Mouse (Mus musculus) layer of hippocampus, adult 18-20 months (tissue): ENCODE measurements at regions not wholly inside any gene's neighbourhood (a gene's known extent, or its start where the extent isn't known, plus 50 kb on each side); places are given as distances from the start of the nearest gene placed in this dataset.

ENCODE experiments used
- DNase-seq, 2 experiments: peaks; one replicate each; pipeline ENCODE4 v3.0.0; 2022; ENCODE audit warnings: low spot score in 2 of 2

DNA sequence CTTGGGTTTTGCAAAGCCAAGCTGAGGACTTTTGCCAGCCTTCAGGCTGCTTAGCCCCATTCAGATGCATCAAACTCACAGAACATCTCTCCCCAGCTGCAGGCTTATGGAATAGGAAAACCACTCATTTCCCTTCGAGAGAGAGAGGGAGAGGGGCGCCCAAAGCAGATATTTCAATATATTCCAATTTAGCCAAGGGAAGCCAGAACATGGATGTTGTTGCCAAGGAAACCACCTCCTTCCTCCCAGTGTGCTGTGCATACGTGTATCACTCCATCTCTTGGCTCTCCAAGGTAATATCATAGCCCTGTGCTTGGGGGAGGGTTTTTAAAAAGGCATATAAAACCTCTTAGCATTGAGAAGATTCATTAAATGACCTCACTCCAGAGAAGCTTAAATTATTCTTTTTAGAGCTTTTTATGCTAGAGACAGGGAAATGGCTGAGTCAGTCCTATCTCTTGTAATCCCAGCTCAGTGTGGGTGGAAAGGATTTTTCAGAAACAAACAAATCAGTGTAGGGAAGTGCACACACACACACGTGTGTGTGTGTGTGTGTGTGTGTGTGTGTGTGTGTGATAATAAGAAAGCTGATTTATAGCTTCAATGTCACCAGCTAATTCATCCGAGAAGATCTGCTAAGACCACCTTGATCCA lies 245.1 kb downstream of the Rps24 start:
- peak in 1 of 2 experiments; percentile 37 for DNase-seq

- no peak for DNase-seq
Measured at GRCm38 (mm10) chr14:24733326-24733725, 246.4 kb downstream of the Rps24 start.

- DNase-seq: peak in 1 of 2 experiments; percentile 44
Measured at GRCm38 (mm10) chr14:24738869-24739268, 251.9 kb downstream of the Rps24 start.

DNA sequence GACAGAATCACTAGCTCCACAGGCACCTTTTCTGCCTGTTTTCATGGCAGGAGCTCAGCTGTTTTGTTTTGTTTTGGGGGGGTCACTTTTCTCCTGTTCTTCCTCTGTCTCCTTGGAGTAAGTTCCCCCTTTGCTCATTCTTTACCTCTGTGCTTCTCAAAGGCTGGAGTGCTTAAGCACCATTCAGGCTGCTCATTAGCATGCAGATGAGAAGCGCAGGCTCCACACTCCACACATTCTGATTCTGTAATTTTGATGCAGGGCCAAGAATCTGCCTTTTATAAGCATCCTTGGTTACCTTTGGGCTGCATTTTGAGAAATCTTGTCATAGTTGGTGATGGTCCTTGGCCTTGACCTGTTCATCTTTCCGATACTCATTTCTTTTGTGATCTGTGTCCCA lies 257.5 kb downstream of the Rps24 start:
- DNase-seq: no peak

- DNase-seq: no peak
Measured at GRCm38 (mm10) chr14:24745730-24746129, 258.8 kb downstream of the Rps24 start.

- DNase-seq: no peak
Measured at GRCm38 (mm10) chr14:24747471-24747795, 260.5 kb downstream of the Rps24 start.

GRCm38 (mm10) chr14:24747796-24748496 lies 261.0 kb downstream of the Rps24 start:
- no peak for DNase-seq

GRCm38 (mm10) chr14:24748497-24748862 lies 261.6 kb downstream of the Rps24 start:
- no peak for DNase-seq

DNA sequence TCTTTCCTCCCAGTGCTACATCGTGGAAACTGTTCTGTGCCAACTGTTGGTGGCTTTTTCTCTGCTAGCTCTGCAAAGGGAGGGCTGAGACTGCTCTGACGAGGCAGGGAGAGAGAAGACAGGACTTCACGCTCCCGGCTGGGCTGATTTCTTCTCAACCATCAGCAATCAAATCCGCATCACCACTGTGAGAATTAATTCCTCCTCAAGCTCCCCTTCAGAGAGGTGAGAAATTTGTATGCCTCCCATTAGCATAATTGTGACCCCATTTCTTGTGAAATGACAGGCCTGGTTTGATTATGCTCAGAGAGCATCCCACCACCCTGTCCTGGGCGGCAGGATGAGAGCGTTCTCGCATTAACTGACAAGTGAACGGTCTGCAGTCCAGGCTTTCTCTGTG lies 262.4 kb downstream of the Rps24 start:
- no peak for DNase-seq

- no peak for DNase-seq
Measured at GRCm38 (mm10) chr14:24751227-24751626, 264.3 kb downstream of the Rps24 start.

GRCm38 (mm10) chr14:24754753-24755152 lies 267.8 kb downstream of the Rps24 start:
- DNase-seq: no peak

- peak; percentile 27 to 52 for DNase-seq
Measured at GRCm38 (mm10) chr14:24755426-24756117, 268.6 kb downstream of the Rps24 start.

- no peak for DNase-seq
Measured at GRCm38 (mm10) chr14:24757302-24757701, 270.4 kb downstream of the Rps24 start.

- DNase-seq: no peak
Measured at GRCm38 (mm10) chr14:24757843-24758242, 270.9 kb downstream of the Rps24 start.

DNA sequence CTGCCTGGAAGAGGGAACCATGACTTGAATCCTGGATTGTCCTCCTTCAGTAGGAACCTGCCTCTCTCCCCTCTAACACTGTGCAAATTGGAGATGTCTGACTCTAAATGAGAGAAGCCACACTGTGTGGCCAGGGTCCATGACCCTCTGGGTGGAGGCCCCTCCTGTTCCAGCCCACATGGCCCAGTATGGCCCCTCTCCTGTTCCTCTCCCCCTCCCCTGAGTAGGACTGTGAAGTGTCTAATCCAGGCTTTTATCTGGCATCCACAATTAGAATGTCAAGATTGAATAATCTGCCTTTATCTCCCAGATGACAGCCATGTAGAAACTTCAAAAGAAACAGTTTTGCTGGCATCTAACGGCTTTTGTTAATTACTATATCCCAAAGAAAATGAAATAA lies 274.0 kb downstream of the Rps24 start:
- DNase-seq: no peak

- DNase-seq: no peak
Measured at GRCm38 (mm10) chr14:24762468-24763274, 275.7 kb downstream of the Rps24 start.

DNA sequence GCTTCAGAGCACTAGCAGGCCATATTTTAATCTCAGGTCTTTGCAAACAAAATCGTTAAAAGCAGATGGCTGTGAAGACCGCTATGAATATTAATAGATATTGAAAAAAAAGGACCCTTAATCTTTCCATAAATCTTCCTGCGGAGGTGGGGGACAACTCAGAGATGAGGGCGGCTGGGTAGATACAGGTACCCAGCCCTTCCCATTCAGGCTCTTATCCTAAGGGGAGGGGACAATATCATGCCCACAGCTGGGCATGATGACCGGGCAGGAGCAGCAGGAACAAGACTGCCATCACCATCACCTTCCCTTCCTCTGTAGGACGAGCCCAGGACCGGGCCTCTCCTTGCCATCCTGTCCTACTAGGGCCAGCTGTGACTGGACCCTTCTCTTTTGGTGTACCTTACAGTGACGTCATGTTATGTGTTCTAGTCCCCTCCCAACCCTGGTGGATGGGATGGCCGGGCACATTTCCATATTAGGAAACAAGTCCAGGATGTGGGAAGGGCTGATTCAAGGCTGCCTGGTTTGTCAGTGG lies 276.4 kb downstream of the Rps24 start:
- no peak for DNase-seq

- DNase-seq: no peak
Measured at GRCm38 (mm10) chr14:24763845-24764244, 276.9 kb downstream of the Rps24 start.

DNA sequence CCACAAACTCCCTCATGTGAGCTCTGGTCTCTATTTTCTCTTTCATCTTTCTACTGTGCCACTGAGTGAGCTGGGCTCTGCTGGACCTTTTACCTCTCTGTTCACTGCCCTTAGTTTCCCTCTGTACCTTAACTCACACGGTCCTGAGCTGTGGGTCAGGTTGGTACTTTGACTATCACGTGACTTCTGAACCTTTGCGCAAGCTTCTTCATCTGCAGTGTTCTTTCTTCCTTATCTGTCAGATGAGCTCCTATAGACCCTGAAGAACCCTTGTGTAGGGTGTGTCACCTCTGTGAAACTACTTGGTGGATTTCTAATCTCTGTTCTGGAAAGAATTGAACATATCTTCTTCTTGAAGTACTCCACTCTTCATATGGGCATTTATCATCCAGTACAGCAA lies 279.3 kb downstream of the Rps24 start:
- no peak for DNase-seq

- DNase-seq: no peak
Measured at GRCm38 (mm10) chr14:24766690-24767089, 279.8 kb downstream of the Rps24 start.

DNA sequence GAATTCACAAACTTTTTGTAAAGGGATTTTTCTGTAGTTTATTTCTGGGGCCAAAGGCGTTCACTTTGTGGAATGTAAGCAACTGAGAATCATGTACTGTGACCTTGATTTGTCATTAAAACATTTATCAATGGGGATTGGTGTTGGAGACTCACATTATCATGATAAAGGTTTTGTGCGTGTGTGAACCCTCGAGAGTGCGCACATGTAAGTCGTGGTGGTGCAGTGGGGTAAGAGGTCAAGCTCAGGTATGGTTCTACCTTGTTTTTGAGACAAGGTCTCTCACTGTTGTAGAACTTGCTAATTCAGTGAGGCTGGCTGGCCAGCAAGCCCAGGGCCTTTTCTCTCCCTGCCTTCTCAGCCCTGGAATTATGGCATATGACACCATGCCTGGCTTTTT lies 280.4 kb downstream of the Rps24 start:
- DNase-seq: no peak
